Mouse (Mus musculus): Measurements from ENCODE around the gene Mfsd8.

DNA sequence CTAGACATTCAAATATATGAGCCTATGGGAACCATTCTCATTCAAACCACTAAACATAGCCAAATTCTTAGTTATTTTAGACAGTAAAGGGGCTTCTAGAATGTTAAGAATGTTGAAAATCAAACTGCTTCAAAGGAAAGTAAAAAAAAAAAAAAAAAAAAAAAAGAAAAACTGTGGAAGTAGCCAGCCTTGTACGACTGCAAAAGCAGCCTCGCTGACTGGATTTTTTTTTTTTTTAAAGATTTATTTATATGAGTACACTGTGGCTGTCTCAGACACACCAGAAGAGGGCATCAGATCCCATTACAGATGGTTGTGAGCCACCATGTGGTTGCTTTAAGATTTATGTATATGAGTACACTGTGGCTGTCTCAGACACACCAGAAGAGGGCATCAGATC lies 52.9 kb downstream of the Mfsd8 start:
- TF ChIP-seq CHD2 (IDR thresholded peaks at IDR 0.05; ENCODE audit: low read depth, low read length) (no peak), ZNF384 (IDR thresholded peaks at IDR 0.05; ENCODE audit: low read depth, low read length) (peak; percentile 76), ZC3H11A (IDR thresholded peaks at IDR 0.05; ENCODE audit: borderline replicate concordance, low read depth, low read length) (no peak), MAFK (IDR thresholded peaks at IDR 0.05; ENCODE audit: insufficient read depth, low read depth, low read length) (no peak), HCFC1 (IDR thresholded peaks at IDR 0.05; ENCODE audit: borderline replicate concordance, insufficient read depth, low read length) (no peak)

Measured in ES-E14 (cell line).